Mouse (Mus musculus): ENCODE measurements around the gene Dld. TPM values are rescaled to one million over a fixed set of nuclear protein-coding genes. Genes with fewer than 3 reads are reported as not detected.

Dld gene
- total and polyA plus RNA-seq, 2 experiments from 2014 or later: 57.5 to 114 TPM

GRCm38 (mm10) chr12:31382451-31382850, 31.2 kb upstream of the Dld start:
- H3K9me3 ChIP-seq (ENCODE audit: low read length): no peaks in the 10 kb centered on the region
- H3K27me3 ChIP-seq (ENCODE audit: insufficient read depth, low read length): no peaks in the 10 kb centered on the region
- H3K27ac ChIP-seq (ENCODE audit: low read depth, low read length): no peak overlapping the region
- no peak for ATAC-seq
- no peak overlapping the region for H3K4me3 ChIP-seq (ENCODE audit: low read depth, low read length)
- H3K4me1 ChIP-seq (ENCODE audit: insufficient read depth): no peaks in the 10 kb centered on the region
- no peak overlapping the region for H3K4me2 ChIP-seq (ENCODE audit: low read depth)
- H3K9ac ChIP-seq: no peak overlapping the region
- no peaks in the 10 kb centered on the region for H3K36me3 ChIP-seq (ENCODE audit: insufficient read depth)
- 60% methylated on average over 2 of the region's 2 CpGs for WGBS
- TF ChIP-seq CTCF (IDR thresholded peaks at IDR 0.05; ENCODE audit: low read depth): no peak
- no peak for DNase-seq

- Histone ChIP-seq H3K9ac (no peak overlapping the region), H3K9me3 (ENCODE audit: low read length) (no peaks in the 10 kb centered on the region), H3K4me1 (ENCODE audit: insufficient read depth) (0 out of 2 replicates have a peak, but pooled peaks cover 2% of the 10 kb centered on the region), H3K4me3 (ENCODE audit: low read depth, low read length) (no peak overlapping the region), H3K27me3 (ENCODE audit: insufficient read depth, low read length) (no peaks in the 10 kb centered on the region), H3K36me3 (ENCODE audit: insufficient read depth) (no peaks in the 10 kb centered on the region), H3K27ac (ENCODE audit: low read depth, low read length) (no peak overlapping the region), H3K4me2 (ENCODE audit: low read depth) (no peak overlapping the region)
- WGBS: 19% methylated on average over 2 of the region's 2 CpGs
- no peak; the same call in 1 of the 2 replicates for ATAC-seq
- no peak for TF ChIP-seq CTCF (IDR thresholded peaks at IDR 0.05; ENCODE audit: low read depth)
- peak; percentile 18 for DNase-seq
Measured at GRCm38 (mm10) chr12:31380878-31381277, 29.6 kb upstream of the Dld start.

GRCm38 (mm10) chr12:31377241-31377640, 26.0 kb upstream of the Dld start:
- H3K4me3 ChIP-seq (ENCODE audit: low read depth, low read length): no peak overlapping the region
- no peaks in the 10 kb centered on the region for H3K9me3 ChIP-seq (ENCODE audit: low read length)
- H3K4me2 ChIP-seq (ENCODE audit: low read depth): no peak overlapping the region
- H3K4me1 ChIP-seq (ENCODE audit: insufficient read depth): 0 out of 2 replicates have a peak, but pooled peaks cover 6% of the 10 kb centered on the region
- ATAC-seq: peak; percentile 41
- H3K36me3 ChIP-seq (ENCODE audit: insufficient read depth): no peaks in the 10 kb centered on the region
- DNase-seq: no peak
- H3K27ac ChIP-seq (ENCODE audit: low read depth, low read length): no peak overlapping the region
- no peaks in the 10 kb centered on the region for H3K27me3 ChIP-seq (ENCODE audit: insufficient read depth, low read length)
- 78% methylated on average over 11 of the region's 11 CpGs for WGBS
- TF ChIP-seq CTCF (IDR thresholded peaks at IDR 0.05; ENCODE audit: low read depth): no peak
- no peak overlapping the region for H3K9ac ChIP-seq

- 0 out of 2 replicates have a peak, but pooled peaks cover 6% of the 10 kb centered on the region for H3K4me1 ChIP-seq (ENCODE audit: insufficient read depth)
- H3K27me3 ChIP-seq (ENCODE audit: insufficient read depth, low read length): no peaks in the 10 kb centered on the region
- H3K9ac ChIP-seq: peak overlapping the region; percentile 39
- DNase-seq: peak; percentile 42
- ATAC-seq: peak; percentile 64
- peak overlapping the region; percentile 54 for H3K4me2 ChIP-seq (ENCODE audit: low read depth)
- no peaks in the 10 kb centered on the region for H3K9me3 ChIP-seq (ENCODE audit: low read length)
- H3K36me3 ChIP-seq (ENCODE audit: insufficient read depth): no peaks in the 10 kb centered on the region
- TF ChIP-seq CTCF (IDR thresholded peaks at IDR 0.05; ENCODE audit: low read depth): peak; percentile 62
- H3K4me3 ChIP-seq (ENCODE audit: low read depth, low read length): peak overlapping the region; percentile 20
- no peak overlapping the region for H3K27ac ChIP-seq (ENCODE audit: low read depth, low read length)
- WGBS: 8% methylated on average over 13 of the region's 13 CpGs
Measured at GRCm38 (mm10) chr12:31376326-31376950, 25.2 kb upstream of the Dld start.

- no peaks in the 10 kb centered on the region for H3K9me3 ChIP-seq (ENCODE audit: low read length)
- H3K9ac ChIP-seq: no peak overlapping the region
- no peaks in the 10 kb centered on the region for H3K27me3 ChIP-seq (ENCODE audit: insufficient read depth, low read length)
- DNase-seq: no peak
- no peak for ATAC-seq
- no peak overlapping the region for H3K4me3 ChIP-seq (ENCODE audit: low read depth, low read length)
- 0 out of 2 replicates have a peak, but pooled peaks cover 6% of the 10 kb centered on the region for H3K4me1 ChIP-seq (ENCODE audit: insufficient read depth)
- WGBS: 84% methylated on average over 4 of the region's 4 CpGs
- H3K27ac ChIP-seq (ENCODE audit: low read depth, low read length): no peak overlapping the region
- no peaks in the 10 kb centered on the region for H3K36me3 ChIP-seq (ENCODE audit: insufficient read depth)
- TF ChIP-seq CTCF (IDR thresholded peaks at IDR 0.05; ENCODE audit: low read depth): no peak
- H3K4me2 ChIP-seq (ENCODE audit: low read depth): no peak overlapping the region
Measured at GRCm38 (mm10) chr12:31375283-31375615, 24.0 kb upstream of the Dld start.

- H3K27ac ChIP-seq (ENCODE audit: low read depth, low read length): no peak overlapping the region
- no peaks in the 10 kb centered on the region for H3K9me3 ChIP-seq (ENCODE audit: low read length)
- ATAC-seq (peak; percentile 76), DNase-seq (peak; percentile 85)
- H3K4me1 ChIP-seq (ENCODE audit: insufficient read depth): 0 out of 2 replicates have a peak, but pooled peaks cover 6% of the 10 kb centered on the region
- peak; percentile 86 for TF ChIP-seq CTCF (IDR thresholded peaks at IDR 0.05; ENCODE audit: low read depth)
- H3K9ac ChIP-seq: peak overlapping the region; percentile 25; the same call in 1 of the 2 replicates
- H3K36me3 ChIP-seq (ENCODE audit: insufficient read depth): no peaks in the 10 kb centered on the region
- no peaks in the 10 kb centered on the region for H3K27me3 ChIP-seq (ENCODE audit: insufficient read depth, low read length)
- 31% methylated on average over 9 of the region's 9 CpGs for WGBS
- H3K4me2 ChIP-seq (ENCODE audit: low read depth): peak overlapping the region; percentile 35
- H3K4me3 ChIP-seq (ENCODE audit: low read depth, low read length): no peak overlapping the region
Measured at GRCm38 (mm10) chr12:31374603-31375282, 23.5 kb upstream of the Dld start.

GRCm38 (mm10) chr12:31369656-31370055, 18.4 kb upstream of the Dld start:
- 83% methylated on average over 7 of the region's 7 CpGs for WGBS
- Histone ChIP-seq H3K9me3 (ENCODE audit: low read length) (no peaks in the 10 kb centered on the region), H3K4me1 (ENCODE audit: insufficient read depth) (no peaks in the 10 kb centered on the region), H3K27me3 (ENCODE audit: insufficient read depth, low read length) (no peaks in the 10 kb centered on the region), H3K4me2 (ENCODE audit: low read depth) (no peak overlapping the region), H3K27ac (ENCODE audit: low read depth, low read length) (no peak overlapping the region), H3K9ac (no peak overlapping the region), H3K36me3 (ENCODE audit: insufficient read depth) (no peaks in the 10 kb centered on the region), H3K4me3 (ENCODE audit: low read depth, low read length) (no peak overlapping the region)
- DNase-seq (no peak), ATAC-seq (no peak)
- TF ChIP-seq CTCF (IDR thresholded peaks at IDR 0.05; ENCODE audit: low read depth): no peak

All from forebrain, postnatal 0 days (tissue).